Mouse (Mus musculus): Measurements from ENCODE around the gene Zfp423. TPM values are rescaled to one million over a fixed set of nuclear protein-coding genes. Genes with fewer than 3 reads are reported as not detected.
A peak's percentile ranks its signal among the peaks of the same experiment; 100 is the strongest.

Zfp423 gene
- polyA plus RNA-seq, 1 experiment from 2014 or later = 18.5 TPM

- Histone ChIP-seq H3K4me1 (peaks cover 41% of the 10 kb centered on the region), H3K9me3 (replicated peaks) (no peaks in the 10 kb centered on the region), H3K9ac (replicated peaks) (no peak overlapping the region), H3K27me3 (replicated peaks) (no peaks in the 10 kb centered on the region), H3K36me3 (no peaks in the 10 kb centered on the region), H3K4me3 (replicated peaks) (no peak overlapping the region), H3K4me2 (no peak overlapping the region), H3K27ac (replicated peaks) (peak overlapping the region; percentile 58)
- no peak for ATAC-seq (ENCODE audit: low FRiP score)
- whole genome bisulfite sequencing = 54% methylated on average over 11 of the region's 11 CpGs
Measured at GRCm38 (mm10) chr8:87737900-87738299, 221.5 kb downstream of the Zfp423 start.

DNA sequence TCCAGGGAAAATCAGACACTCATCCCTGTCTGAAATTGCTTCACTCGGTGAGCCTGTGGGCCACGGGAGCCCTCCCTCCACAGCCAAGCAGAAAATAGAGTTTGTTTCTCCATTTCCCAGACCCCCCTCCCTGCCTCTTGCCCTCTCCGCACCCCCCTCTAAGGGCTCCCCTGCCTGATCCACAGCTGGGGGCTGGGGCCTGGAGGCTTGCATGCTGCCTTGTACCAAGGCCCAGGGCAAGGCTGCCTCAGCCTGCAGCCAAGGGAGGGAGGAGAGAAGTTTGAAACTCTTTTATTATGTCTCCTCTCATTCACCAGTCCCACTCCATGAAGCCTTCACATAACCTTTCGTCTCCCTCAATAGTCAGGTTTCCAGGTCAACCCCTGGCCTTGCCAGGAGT lies 224.5 kb downstream of the Zfp423 start:
- H3K4me3 ChIP-seq (replicated peaks) = no peak overlapping the region
- H3K9me3 ChIP-seq (replicated peaks) = no peaks in the 10 kb centered on the region
- no peaks in the 10 kb centered on the region for H3K27me3 ChIP-seq (replicated peaks)
- ATAC-seq (ENCODE audit: low FRiP score) = no peak
- peak overlapping the region; percentile 14; the same call in 1 of the 2 replicates for H3K27ac ChIP-seq (replicated peaks)
- no peak overlapping the region for H3K9ac ChIP-seq (replicated peaks)
- no peak overlapping the region for H3K4me2 ChIP-seq
- 58% methylated on average over 4 of the region's 4 CpGs for WGBS
- H3K36me3 ChIP-seq = no peaks in the 10 kb centered on the region
- peaks cover 18% of the 10 kb centered on the region for H3K4me1 ChIP-seq

DNA sequence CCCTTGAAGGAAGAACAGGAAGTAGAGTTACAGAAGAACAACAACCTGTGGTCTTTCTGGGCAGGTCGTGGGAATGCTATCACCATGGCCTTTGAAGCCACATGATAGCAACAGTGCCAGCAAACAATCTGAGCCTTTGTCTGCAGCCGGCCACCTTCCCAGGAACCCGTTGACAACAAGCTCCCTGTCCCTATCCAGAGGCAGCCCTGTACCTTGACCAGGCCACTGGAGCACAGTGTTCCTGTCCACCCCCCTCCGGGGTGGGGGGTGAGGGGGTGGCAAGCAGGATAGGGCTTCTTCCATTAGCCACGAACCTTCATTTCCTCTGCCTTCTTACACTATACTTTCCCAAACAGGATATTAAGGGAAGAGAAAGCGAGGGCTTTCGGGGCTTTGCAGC lies 224.9 kb downstream of the Zfp423 start:
- peak overlapping the region; percentile 14; the same call in 1 of the 2 replicates for H3K27ac ChIP-seq (replicated peaks)
- H3K4me1 ChIP-seq = peaks cover 16% of the 10 kb centered on the region
- ATAC-seq (ENCODE audit: low FRiP score) = no peak
- no peak overlapping the region for H3K4me3 ChIP-seq (replicated peaks)
- H3K9ac ChIP-seq (replicated peaks) = no peak overlapping the region
- H3K9me3 ChIP-seq (replicated peaks) = no peaks in the 10 kb centered on the region
- no peak overlapping the region for H3K4me2 ChIP-seq
- H3K27me3 ChIP-seq (replicated peaks) = no peaks in the 10 kb centered on the region
- H3K36me3 ChIP-seq = no peaks in the 10 kb centered on the region
- WGBS = 62% methylated on average over 7 of the region's 7 CpGs

- H3K27me3 ChIP-seq (replicated peaks) = no peaks in the 10 kb centered on the region
- no peak overlapping the region for H3K9ac ChIP-seq (replicated peaks)
- no peak overlapping the region for H3K4me3 ChIP-seq (replicated peaks)
- 90% methylated on average over 12 of the region's 12 CpGs for WGBS
- H3K36me3 ChIP-seq = no peaks in the 10 kb centered on the region
- peaks cover 10% of the 10 kb centered on the region for H3K4me1 ChIP-seq
- H3K9me3 ChIP-seq (replicated peaks) = no peaks in the 10 kb centered on the region
- no peak for ATAC-seq (ENCODE audit: low FRiP score)
- no peak overlapping the region for H3K27ac ChIP-seq (replicated peaks)
- no peak overlapping the region for H3K4me2 ChIP-seq
Measured at GRCm38 (mm10) chr8:87731062-87731461, 228.3 kb downstream of the Zfp423 start.

DNA sequence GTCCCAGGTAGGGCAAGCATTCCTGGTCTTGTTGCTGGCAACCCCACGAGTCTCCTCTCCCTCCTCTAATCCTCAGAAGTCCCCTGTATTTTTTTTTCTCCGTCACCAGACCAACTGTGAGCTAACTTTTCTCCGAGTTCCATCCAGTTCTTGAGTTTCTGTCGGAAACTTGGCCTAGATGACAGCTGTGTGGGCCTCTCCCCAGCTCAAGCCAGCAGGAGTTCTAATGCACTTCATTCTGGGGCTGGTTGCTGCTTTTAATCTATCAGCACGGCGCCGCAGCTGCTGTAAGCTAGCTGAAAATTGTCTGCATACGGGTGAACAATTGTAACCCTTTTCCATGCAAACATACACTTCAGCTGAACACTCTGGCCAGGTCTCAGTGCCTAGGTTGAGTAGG lies 236.4 kb downstream of the Zfp423 start:
- Histone ChIP-seq H3K4me3 (replicated peaks) (no peak overlapping the region), H3K27me3 (replicated peaks) (no peaks in the 10 kb centered on the region), H3K9ac (replicated peaks) (no peak overlapping the region), H3K4me2 (no peak overlapping the region), H3K4me1 (peaks cover 63% of the 10 kb centered on the region), H3K27ac (replicated peaks) (0 out of 2 replicates have a peak overlapping the region, but pooled peaks have one; percentile 55), H3K9me3 (replicated peaks) (no peaks in the 10 kb centered on the region), H3K36me3 (no peaks in the 10 kb centered on the region)
- no peak for ATAC-seq (ENCODE audit: low FRiP score)
- WGBS = 60% methylated on average over 8 of the region's 8 CpGs

DNA sequence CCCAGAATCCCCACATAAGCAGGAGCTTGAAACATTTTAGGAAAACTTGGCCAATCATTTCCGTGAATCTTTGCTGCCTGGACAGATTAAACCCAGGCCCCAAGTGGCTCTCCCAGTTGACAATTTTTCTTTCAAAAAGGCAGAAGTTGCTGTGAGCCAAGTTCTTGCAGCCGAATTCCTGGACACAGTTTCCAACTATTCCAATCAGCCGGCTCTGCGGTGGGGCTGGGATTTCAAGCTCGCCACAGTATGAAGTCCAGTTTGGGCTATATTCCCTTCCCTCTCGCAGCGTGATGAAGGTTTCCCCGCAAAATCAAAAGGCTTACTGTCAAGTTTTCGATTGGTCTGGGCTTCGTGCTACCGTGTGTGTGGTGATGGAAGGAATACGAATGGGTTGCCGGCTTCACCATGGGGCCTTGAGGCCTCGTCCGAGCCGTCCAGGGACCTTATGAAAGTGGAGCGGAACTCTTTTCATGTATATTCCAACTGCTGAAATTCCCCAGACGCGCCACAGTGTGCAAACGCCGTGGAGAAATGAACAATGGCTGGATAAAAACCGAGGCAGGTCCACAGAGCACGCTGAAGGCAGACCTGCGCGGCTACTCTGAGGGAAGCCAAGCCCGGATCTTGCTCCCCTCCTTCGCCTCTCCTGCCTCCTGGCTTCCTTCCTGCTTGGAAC lies 240.1 kb downstream of the Zfp423 start:
- H3K4me2 ChIP-seq = peak overlapping the region; percentile 16; the same call in 1 of the 2 replicates
- no peak overlapping the region for H3K4me3 ChIP-seq (replicated peaks)
- 39% methylated on average over 27 of the region's 27 CpGs for WGBS
- no peaks in the 10 kb centered on the region for H3K9me3 ChIP-seq (replicated peaks)
- H3K4me1 ChIP-seq = peaks cover 87% of the 10 kb centered on the region
- no peaks in the 10 kb centered on the region for H3K36me3 ChIP-seq
- no peaks in the 10 kb centered on the region for H3K27me3 ChIP-seq (replicated peaks)
- H3K9ac ChIP-seq (replicated peaks) = no peak overlapping the region
- H3K27ac ChIP-seq (replicated peaks) = peak overlapping the region; percentile 62
- ATAC-seq (ENCODE audit: low FRiP score) = no peak

DNA sequence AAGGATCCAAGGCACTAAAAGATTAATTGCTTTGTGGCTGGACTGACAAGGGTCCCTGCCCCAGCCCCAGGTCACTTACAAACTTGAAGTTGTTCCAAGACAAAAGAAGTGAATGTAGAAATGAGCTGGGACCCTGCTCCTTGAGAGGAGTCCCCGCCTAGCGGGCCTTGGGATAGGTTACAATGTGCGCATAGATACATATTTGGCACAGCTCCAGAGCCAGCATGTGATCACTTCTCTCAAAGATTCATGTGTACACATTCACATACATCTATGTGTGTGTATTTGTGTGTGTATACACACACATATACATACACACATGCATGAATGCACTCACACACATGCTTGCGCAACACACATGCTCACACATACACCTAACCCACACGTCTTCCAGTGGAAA lies 241.9 kb downstream of the Zfp423 start:
- ATAC-seq (ENCODE audit: low FRiP score) = no peak
- no peaks in the 10 kb centered on the region for H3K9me3 ChIP-seq (replicated peaks)
- no peak overlapping the region for H3K4me3 ChIP-seq (replicated peaks)
- H3K9ac ChIP-seq (replicated peaks) = no peak overlapping the region
- H3K27ac ChIP-seq (replicated peaks) = no peak overlapping the region
- WGBS = 63% methylated on average over 5 of the region's 5 CpGs
- H3K36me3 ChIP-seq = no peaks in the 10 kb centered on the region
- H3K27me3 ChIP-seq (replicated peaks) = no peaks in the 10 kb centered on the region
- no peak overlapping the region for H3K4me2 ChIP-seq
- H3K4me1 ChIP-seq = peaks cover 73% of the 10 kb centered on the region

- 21% methylated on average over 9 of the region's 9 CpGs for WGBS
- Histone ChIP-seq H3K4me3 (replicated peaks) (no peak overlapping the region), H3K27me3 (replicated peaks) (no peaks in the 10 kb centered on the region), H3K27ac (replicated peaks) (peak overlapping the region; percentile 75; the same call in 1 of the 2 replicates), H3K4me2 (peak overlapping the region; percentile 47), H3K9me3 (replicated peaks) (no peaks in the 10 kb centered on the region), H3K9ac (replicated peaks) (no peak overlapping the region), H3K36me3 (no peaks in the 10 kb centered on the region), H3K4me1 (peaks cover 74% of the 10 kb centered on the region)
- ATAC-seq (ENCODE audit: low FRiP score) = peak; percentile 21; the same call in 1 of the 2 replicates
Measured at GRCm38 (mm10) chr8:87716726-87717248, 242.6 kb downstream of the Zfp423 start.

DNA sequence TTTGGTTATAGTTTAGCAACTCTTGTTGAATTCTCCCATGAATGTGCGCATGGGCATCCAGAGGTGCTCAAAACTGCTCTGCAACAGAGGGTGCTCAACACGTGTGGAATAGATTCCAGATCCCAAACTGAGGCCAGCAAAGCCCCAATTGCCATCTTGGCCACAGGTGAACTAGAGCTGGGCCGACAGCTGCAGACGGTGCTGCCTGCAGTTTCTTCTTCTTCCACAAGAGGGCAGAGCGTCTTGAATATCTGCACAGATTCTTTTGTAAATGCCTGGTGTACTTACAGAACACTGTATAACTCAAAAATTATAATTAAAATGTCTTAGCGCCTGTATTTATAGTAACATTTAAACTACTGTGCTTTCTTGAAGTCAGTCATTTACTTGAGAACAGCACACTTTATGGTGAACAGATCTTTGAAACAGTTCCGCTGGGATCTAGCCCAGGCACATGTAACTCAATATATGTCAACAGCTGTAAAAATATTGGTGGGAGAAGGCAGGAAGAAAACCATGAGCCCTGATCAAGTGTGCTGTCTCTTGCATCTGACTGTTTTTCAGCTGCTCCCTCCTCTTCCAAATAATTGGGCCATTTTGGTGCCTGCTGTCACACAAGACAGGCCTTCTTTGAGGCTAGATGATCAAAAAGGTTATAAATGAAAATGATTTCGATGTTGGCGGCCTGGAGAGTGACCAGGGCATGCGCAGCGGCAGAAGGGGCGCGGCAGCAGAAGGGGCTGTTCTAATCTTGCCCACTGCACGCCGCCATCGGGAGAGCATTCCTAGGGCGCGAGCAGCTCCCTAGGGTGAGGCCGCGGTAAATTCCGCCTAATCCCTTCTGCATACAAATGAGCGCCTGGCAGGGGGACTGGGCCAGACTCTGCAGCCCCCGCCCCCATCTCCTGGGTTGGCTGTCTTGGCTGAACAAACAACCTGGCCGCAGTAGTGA lies 243.4 kb downstream of the Zfp423 start:
- peaks cover 72% of the 10 kb centered on the region for H3K4me1 ChIP-seq
- ATAC-seq (ENCODE audit: low FRiP score) = peak; percentile 43; the same call in 1 of the 2 replicates
- 10% methylated on average over 24 of the region's 24 CpGs for WGBS
- no peak overlapping the region for H3K9ac ChIP-seq (replicated peaks)
- no peak overlapping the region for H3K4me3 ChIP-seq (replicated peaks)
- peak overlapping the region; percentile 47 for H3K4me2 ChIP-seq
- no peaks in the 10 kb centered on the region for H3K9me3 ChIP-seq (replicated peaks)
- H3K27me3 ChIP-seq (replicated peaks) = no peaks in the 10 kb centered on the region
- peak overlapping the region; percentile 75 for H3K27ac ChIP-seq (replicated peaks)
- no peaks in the 10 kb centered on the region for H3K36me3 ChIP-seq

- 58% methylated on average over 3 of the region's 3 CpGs for WGBS
- ATAC-seq (ENCODE audit: low FRiP score) = no peak
- Histone ChIP-seq H3K9me3 (replicated peaks) (no peaks in the 10 kb centered on the region), H3K4me2 (no peak overlapping the region), H3K9ac (replicated peaks) (no peak overlapping the region), H3K27me3 (replicated peaks) (0 out of 2 replicates have a peak, but pooled peaks cover 3% of the 10 kb centered on the region), H3K4me3 (replicated peaks) (no peak overlapping the region), H3K27ac (replicated peaks) (no peak overlapping the region), H3K4me1 (peaks cover 57% of the 10 kb centered on the region), H3K36me3 (no peaks in the 10 kb centered on the region)
Measured at GRCm38 (mm10) chr8:87713946-87714345, 245.4 kb downstream of the Zfp423 start.

- 74% methylated on average over 6 of the region's 6 CpGs for WGBS
- Histone ChIP-seq H3K4me2 (no peak overlapping the region), H3K27me3 (replicated peaks) (0 out of 2 replicates have a peak, but pooled peaks cover 3% of the 10 kb centered on the region), H3K9ac (replicated peaks) (no peak overlapping the region), H3K9me3 (replicated peaks) (no peaks in the 10 kb centered on the region), H3K4me3 (replicated peaks) (no peak overlapping the region), H3K4me1 (peaks cover 59% of the 10 kb centered on the region), H3K36me3 (no peaks in the 10 kb centered on the region), H3K27ac (replicated peaks) (no peak overlapping the region)
- ATAC-seq (ENCODE audit: low FRiP score) = no peak
Measured at GRCm38 (mm10) chr8:87711955-87712354, 247.4 kb downstream of the Zfp423 start.

Measured in neural tube, embryonic 15.5 days (tissue).